Mouse (Mus musculus) heart, postnatal 10 days (tissue): ENCODE data around the gene Vcam1. TPM values are rescaled to one million over a fixed set of nuclear protein-coding genes. Genes with fewer than 3 reads are reported as not detected.

Experiments used
- DNase-seq, 2 experiments: peaks; one replicate each; pipeline ENCODE4 v3.0.0; 2021
- intact Hi-C: fragments of 180-260 bp; cut with DNase I; formaldehyde crosslinking; loops from one replicate; pipeline ENCODE4 v1.15.1; 2025
- total RNA-seq, 2 experiments: library from RNA; stranded (reverse); gene quantifications; 2 replicates each; pipeline ENCODE4 v1.2.3; 2021

Vcam1 gene
- total RNA-seq, 2 experiments from 2014 or later, result 16.5 to 17.6 TPM

DNA sequence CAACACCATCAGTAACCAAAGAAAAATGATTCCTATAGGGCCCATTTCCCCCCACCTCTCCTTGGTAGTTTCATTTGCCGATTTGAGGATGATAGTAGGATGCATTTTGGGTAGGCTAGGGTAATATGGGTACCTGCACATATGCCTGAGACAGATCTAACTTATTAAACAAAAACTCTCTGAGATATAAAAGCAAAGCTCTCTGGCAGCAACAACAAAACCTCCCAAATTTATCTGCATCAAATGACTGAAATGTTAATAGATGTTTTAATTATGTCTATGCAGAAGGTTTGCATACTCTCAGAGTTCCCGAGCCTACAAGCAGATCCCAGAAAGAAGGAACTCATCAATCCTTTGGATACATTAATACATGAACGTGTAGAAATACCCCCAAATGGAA is 1.7 kb downstream of the Vcam1 start:
- no peak for DNase-seq
- intact Hi-C loops, result loop anchor here (5.0 kb wide), 2 partner anchors 81 to 199 kb away; no protein-coding TSS in a partner anchor

- peak in 1 of 2 experiments; percentile 12 for DNase-seq
- intact Hi-C loops, result loop anchor here (5.0 kb wide), 2 partner anchors 80 to 200 kb away; no protein-coding TSS in a partner anchor
These were observed 2.2 kb downstream of the Vcam1 start for GRCm38 (mm10) chr3:116127281-116127680.

GRCm38 (mm10) chr3:116126508-116127190 is 2.8 kb downstream of the Vcam1 start:
- DNase-seq, result peak; percentile 30 to 48
- intact Hi-C loops, result loop anchor here (5.0 kb wide), 2 partner anchors 79 to 201 kb away; no protein-coding TSS in a partner anchor

DNA sequence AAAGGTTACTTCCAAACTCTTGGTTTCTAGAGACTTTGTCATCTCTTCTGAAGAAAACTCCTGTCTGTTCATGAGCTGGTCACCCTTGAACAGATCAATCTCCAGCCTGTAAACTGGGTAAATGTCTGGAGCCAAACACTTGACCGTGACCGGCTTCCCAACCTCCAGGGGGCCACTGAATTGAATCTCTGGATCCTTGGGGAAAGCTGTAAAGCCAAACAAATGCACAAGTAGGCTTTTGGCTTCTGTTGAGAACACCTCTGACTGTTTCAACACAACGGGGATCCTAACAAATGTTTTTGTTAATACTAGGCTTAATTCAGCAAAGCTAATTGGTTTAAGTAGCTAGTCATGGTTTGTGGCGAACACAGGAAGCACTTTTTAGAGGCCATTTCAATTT is 3.4 kb downstream of the Vcam1 start:
- no peak for DNase-seq
- intact Hi-C loops, result loop anchor here (5.0 kb wide), 2 partner anchors 79 to 201 kb away; no protein-coding TSS in a partner anchor

DNA sequence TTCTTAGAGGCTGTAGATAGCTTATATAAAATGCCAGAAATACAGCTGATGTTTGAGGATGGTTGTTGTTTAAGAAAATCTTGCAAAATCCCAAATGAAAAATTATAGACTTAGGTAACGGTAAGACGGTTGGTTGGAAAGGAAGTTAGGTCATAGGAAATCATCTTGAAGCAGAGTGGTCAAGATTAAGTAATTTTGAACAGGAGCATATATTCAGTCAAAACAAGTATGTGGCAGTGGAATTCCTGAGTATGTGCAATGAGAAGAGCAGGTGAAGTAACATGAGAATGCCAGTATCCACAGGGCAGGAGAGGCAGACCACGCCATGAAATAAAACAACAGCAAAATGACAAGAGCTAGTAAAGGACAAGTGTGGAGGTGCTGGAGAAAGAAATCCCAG is 5.7 kb downstream of the Vcam1 start:
- intact Hi-C loops, result no loop called here

GRCm38 (mm10) chr3:116122696-116123095 is 6.8 kb downstream of the Vcam1 start:
- DNase-seq, result no peak
- intact Hi-C loops, result no loop called here

More for the DNA sequence above, 5.7 kb downstream of the Vcam1 start:
- no peak for DNase-seq

DNA sequence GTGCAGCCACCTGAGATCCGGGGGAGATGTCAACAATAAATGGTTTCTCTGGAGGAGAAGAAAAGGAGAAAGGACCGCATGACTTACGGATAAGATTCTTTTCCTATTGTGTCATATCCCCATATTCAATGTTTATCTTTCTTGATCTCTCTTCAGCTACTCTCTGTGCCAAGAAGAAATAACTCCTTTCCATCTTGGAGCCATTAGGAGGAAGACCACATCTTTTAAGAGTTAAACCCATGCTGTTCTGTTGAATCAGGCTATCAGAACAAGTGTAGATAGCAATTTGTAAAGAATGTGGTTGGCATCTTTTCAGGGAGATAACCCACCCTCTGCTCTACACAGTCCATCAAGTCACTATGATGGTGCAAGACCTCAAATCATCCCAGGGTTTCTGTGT is 8.5 kb downstream of the Vcam1 start:
- intact Hi-C loops, result no loop called here
- no peak for DNase-seq

DNA sequence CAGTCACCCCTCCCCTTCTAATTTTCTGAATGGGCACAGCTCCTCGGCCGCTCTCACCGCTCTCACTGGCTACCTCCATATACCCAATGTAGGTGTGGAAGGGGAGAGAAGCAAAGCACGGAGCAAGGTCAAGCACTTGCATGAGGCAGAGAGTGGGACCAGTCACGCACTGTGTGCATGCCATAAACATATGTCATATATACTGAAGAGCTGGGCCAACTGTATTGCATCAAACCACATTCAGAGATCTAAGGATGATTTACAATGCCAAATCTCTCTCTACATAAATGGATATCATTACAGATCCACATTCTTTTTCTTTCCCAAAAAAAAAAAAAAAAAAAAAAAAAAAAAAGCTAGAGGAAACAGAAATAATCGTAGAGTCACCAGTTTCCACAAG is 9.1 kb downstream of the Vcam1 start:
- intact Hi-C loops, result no loop called here
- no peak for DNase-seq

DNA sequence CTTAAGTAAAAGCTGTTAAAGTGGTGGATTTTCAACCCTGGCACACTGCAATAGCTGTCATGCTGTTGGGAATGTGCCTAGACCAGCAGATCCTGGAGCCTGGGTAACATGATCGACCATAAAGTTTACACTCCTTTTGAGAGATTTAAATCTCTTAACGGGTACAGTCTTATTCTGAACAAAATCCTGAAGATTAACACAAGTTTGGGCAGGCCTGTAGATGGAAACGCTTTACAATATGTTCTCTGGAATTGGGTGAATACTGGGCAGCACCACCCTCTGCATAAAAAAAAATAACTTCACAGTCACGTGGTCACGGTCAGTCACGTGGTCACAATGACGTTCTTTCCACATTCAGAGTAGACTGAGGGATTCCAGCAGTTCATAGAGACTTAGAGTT is 10.3 kb downstream of the Vcam1 start:
- DNase-seq, result no peak
- intact Hi-C loops, result no loop called here

- no peak for DNase-seq
- intact Hi-C loops, result no loop called here
These were observed 12.4 kb downstream of the Vcam1 start for GRCm38 (mm10) chr3:116117046-116117445.

DNA sequence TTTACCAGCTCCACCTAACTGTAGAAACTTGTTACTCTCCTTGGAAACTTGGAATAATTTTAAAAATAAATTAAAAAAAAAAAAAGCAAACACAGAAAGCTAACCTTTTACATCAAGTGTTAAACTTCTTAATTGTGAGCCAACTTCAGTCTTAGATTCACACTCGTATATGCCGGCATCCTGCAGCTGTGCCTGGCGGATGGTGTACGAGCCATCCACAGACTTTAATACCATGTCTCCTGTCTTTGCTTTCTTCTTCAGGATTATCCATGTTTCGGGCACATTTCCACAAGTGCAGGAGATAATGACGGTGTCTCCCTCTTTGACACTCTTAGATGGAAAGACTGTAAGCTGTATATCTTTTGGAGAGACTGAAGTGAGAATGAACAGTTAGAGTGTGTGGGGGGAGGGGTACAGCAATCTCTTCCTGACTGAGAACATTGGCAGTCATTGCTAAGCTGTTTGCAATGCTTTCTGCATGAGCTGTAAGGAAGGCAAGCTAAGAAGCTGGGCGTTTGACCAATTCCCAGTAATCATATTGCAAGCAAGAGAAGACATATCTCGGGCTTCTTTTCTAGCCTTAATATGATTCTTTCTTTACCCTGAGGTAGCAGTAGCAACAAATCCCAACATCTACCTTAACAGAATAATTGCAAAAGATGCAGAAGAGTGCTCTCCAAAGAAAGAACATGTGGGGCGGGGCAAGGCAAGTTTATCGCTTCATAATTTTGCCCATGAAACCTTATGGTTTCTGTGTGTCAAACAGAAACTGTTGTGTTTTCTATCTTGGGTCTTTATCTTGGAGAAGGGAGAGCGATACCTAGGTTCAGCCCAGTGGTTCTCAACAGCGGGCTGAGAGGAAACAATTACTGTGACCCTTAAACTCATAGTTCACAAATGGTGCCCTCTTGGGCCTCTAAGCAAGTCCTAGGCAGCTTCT is 15.0 kb downstream of the Vcam1 start:
- intact Hi-C loops, result no loop called here
- peak; percentile 82 to 85 for DNase-seq

- intact Hi-C loops, result no loop called here
- no peak for DNase-seq
These were observed 15.8 kb downstream of the Vcam1 start for GRCm38 (mm10) chr3:116113443-116114241.

- no peak for DNase-seq
- intact Hi-C loops, result no loop called here
These were observed 16.6 kb downstream of the Vcam1 start for GRCm38 (mm10) chr3:116112816-116113405.

- intact Hi-C loops, result no loop called here
These were observed 23.8 kb downstream of the Vcam1 start for GRCm38 (mm10) chr3:116105713-116106112.

DNA sequence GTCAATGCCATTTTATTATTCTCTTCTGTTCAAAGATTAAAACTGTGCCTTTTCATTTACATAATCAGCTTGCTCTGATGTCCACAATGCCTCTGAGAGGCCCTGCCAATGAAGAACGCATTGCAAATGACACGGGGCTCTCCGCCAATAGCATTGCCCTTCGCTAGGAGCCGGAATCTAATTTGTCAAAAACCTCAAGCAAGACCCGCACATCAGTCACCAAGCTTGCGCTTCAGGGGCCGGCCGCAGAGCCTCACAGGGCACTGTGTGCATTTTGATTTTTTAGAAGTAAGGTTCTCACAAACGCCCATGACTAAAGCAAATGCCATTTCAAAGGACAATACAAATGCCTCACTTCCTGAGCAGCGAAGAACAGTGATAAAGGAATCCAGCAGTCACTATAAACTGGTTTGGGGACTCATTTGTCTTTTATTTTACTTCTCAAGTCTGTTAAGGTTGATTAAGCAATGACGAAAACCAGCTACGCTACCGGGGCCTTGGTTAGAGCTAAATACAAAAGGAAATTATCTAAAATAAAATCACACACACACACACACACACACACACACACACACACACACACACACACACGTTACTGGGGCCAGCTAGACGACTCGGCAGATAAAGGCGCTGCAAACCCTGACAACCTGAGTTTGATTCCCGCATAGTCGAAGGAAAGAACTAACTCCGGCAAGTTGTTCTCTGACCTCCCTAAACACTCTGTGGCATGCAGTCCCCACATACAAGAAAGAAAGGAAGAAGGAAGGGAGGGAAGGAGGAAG is 24.4 kb downstream of the Vcam1 start:
- peak; percentile 65 to 72 for DNase-seq
- intact Hi-C loops, result no loop called here

More at GRCm38 (mm10) chr3:116105713-116106112, 23.8 kb downstream of the Vcam1 start:
- DNase-seq, result no peak

- DNase-seq, result no peak
- intact Hi-C loops, result no loop called here
These were observed 25.2 kb downstream of the Vcam1 start for GRCm38 (mm10) chr3:116104270-116104669.

- intact Hi-C loops, result no loop called here
These were observed 28.6 kb downstream of the Vcam1 start for GRCm38 (mm10) chr3:116100850-116101249.

GRCm38 (mm10) chr3:116095934-116096333 is 33.6 kb downstream of the Vcam1 start:
- intact Hi-C loops, result no loop called here

More at GRCm38 (mm10) chr3:116100850-116101249, 28.6 kb downstream of the Vcam1 start:
- DNase-seq, result no peak

GRCm38 (mm10) chr3:116095312-116095711 is 34.2 kb downstream of the Vcam1 start:
- intact Hi-C loops, result no loop called here

More at GRCm38 (mm10) chr3:116095934-116096333, 33.6 kb downstream of the Vcam1 start:
- DNase-seq, result no peak

More at GRCm38 (mm10) chr3:116095312-116095711, 34.2 kb downstream of the Vcam1 start:
- no peak for DNase-seq
